Mouse (Mus musculus) adipocyte (in vitro differentiated cells): ENCODE measurements around the gene Gm20449.
A peak's percentile ranks its signal among the peaks of the same experiment; 100 is the strongest.
"Not testable (repeated sequence)": the region's sequence is repeated elsewhere in the genome, so short reads cannot be mapped to it uniquely, and the experiment has no call there.

ENCODE experiments used
- DNase-seq: peaks from one replicate; pipeline ENCODE4 v3.0.0-alpha.2; 2016; ENCODE audit warnings: low spot score

Gm20449 gene

DNA sequence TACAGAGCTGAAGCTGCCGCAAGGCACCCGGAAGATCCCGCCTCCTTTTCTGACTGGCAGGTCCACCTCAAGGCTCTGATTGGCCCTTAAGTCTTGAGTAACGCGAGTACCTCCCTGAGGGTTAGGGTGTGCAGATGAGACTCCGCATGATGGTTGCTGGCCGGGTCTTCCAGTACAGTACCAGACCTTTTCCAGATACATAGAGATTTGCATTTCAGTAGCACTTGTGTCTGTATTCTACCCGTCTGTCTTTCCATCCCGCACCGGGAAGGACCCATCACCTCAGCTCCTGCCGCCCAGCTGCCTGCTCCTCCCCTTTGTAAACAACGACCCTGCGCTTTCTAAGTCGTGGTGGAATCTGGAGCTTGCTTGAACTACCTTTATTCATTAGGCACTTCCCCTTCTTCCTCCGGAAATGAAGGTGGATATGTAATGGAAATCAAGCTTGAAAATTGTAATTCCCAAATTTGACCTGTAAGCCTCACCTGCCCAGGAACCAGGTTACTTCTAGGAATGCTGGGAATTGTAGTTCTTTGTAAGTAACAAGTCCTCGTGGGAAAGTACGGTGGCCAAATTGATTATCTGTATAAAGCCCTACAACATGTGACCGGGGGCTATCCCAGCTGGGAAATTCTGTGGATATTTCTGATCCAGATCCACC lies at the start of gene Gm20449, which contains the start of gene AW146154:
TSS of gene Gm20449 (minus strand) at position 29 of the 661 bp plus-strand sequence.
TSS of gene AW146154 (minus strand) at position 502 of the 661 bp plus-strand sequence.
- DNase-seq: peak; percentile 89

- no peak for DNase-seq
Measured at GRCm38 (mm10) chr7:41512672-41513071, 13.5 kb upstream of the Gm20449 start.

GRCm38 (mm10) chr7:41512207-41512606 lies 13.0 kb upstream of the Gm20449 start:
- no peak for DNase-seq

DNA sequence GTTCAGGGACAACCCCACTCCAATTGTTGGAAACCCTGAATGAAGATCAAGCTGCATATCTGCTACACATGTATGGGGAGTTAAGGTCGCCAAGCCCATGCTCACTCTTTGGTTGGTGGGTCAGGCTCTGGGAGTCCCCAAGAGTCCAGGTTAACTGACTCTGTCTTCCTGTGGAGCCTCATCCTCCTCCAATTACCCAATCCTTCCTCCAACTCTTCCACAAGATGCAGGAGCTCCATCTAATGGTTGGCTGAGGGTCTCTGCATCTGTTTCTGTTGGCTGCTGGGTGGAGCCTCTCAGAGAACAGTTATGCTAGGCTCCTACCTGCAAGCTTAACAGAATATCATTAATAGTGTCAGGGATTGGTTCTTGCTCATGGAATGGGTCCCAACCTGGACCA lies 3.2 kb upstream of the Gm20449 start:
- DNase-seq: no peak

DNA sequence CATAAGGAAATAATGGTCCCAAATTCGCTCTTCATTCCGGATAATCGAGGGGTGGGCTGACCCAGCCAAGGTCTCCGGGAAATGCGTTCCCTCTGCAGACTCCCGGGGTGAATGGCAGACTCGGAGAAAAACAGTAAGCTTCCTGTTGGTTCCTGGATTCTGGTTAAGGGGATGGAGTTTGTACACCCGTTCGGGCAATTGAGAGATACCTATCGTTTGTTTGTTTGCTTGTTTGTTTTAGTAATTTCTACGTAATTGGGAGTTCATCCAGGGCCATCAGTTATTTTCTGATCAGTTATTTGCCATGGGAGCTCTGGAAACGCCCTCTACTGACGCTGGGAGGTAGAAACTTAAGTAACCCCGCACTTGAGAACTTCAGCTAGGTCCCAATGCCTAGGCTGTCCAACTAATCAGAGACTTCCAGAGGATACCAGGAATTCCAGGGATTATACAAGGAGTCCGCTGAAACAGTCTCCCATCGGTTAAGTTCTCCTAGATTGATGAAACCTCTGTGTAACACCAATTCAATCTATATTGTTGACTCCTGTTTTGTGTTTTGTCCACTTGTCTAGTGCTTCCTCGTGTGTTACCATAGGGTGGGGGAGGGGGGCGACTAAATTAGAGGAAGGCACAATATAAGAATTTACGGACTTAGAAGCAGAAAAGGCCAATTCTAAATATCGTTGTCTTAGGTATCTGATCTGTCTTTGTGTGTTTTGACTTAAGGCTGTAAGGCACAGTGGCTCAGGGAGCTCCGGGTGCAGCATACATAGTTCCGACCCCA lies 1.1 kb upstream of the Gm20449 start:
- peak; percentile 62 for DNase-seq

GRCm38 (mm10) chr7:41499018-41499388 lies 214 bp downstream of the Gm20449 start:
- DNase-seq: not testable (repeated sequence)

GRCm38 (mm10) chr7:41498464-41498863 lies 753 bp downstream of the Gm20449 start:
- peak; percentile 2 for DNase-seq

- DNase-seq: no peak
Measured at GRCm38 (mm10) chr7:41497871-41498270, 1.3 kb downstream of the Gm20449 start.

DNA sequence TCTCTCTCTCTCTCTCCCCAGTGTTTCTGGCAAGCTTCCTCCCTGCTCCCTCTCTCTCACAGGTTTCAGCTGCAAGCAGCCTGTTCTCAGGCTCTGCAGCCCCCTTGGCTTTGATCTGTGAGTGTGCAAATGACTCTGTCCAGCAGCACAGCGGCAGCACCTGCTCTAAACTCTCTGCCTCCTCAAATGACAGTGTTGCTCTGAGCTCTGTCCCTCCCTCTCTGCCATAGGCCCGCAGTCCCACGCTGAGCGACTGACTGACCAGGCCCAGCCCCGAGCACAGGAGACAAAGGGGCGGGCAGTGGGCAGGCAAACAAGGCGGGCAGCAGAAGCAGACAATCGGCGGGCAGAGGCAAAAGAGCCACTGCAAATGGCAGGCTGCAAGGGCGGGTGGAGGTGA lies 47.4 kb downstream of the Gm20449 start:
- DNase-seq: no peak

- DNase-seq: not testable (repeated sequence)
Measured at GRCm38 (mm10) chr7:41448596-41448995, 50.6 kb downstream of the Gm20449 start, which contains the start of gene Vmn2r57. Vmn2r57 (minus strand) TSS chr7:41448696.

- DNase-seq: no peak
Measured at GRCm38 (mm10) chr7:41394130-41394529, 105.1 kb downstream of the Gm20449 start.

DNA sequence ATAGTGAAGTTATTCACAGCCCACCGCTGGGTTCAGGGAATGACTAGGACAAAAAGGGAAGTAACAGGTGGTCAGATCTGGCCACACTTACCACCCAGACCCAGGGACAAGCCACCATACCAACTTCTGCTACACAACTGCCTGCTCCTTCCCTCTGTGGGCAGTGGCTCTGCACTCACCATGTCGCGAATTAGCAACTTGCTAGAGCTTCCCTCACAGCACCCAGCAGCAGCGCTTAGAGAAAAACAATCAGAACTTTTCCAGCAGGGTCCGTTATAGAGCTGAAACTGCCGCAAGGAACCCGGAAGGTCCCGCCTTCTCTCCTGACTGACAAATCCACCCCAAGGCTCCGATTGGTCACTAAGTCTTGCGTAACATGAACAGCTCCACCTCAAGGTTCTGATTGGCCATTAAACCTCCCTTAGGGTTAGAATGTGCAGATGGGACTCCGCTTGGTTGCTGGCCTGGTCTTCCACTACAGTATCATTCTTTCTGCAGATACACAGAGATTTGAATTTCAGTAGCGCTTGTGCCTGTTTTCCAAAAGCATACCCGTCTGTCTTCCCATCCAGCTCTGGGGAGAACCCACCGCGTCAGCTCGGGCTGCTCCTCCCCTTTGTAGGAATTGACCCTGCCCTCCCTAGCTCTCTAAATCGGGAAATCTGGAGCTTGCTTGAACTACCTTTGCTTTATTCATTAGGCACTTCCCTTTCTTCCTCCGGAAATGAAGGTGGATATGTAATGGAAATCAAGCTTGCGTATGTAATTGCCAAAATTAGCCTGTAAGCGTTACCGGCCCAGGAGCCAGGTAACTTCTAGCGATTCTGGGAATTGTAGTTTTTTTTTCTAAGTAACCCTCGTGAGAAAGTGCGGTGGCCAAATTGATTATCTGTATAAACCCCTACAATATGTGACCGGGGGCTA lies 105.9 kb downstream of the Gm20449 start, which contains the start of gene AI987944:
TSS of gene AI987944 (minus strand) at position 332 of the 924 bp plus-strand sequence.
- DNase-seq: peak; percentile 90
